Comparison of ENCODE assay signal across 9 mouse cellular contexts in genomic region chr15:80572291-80572690, GRCm38 (mm10). TPM values are rescaled to one million over a fixed set of nuclear protein-coding genes. Genes with fewer than 3 reads are reported as not detected.
DNase-seq lines count a peak whose midpoint lies in the region; ATAC-seq and TF ChIP-seq lines count a peak whose summit lies in the region.
"Had no signal": no experiment of that assay in that cellular context is flagged by ENCODE, and none has a peak within 500 bp of the region (broad histone marks: within the 10 kb centered on the region; RNA-seq: fewer than 3 reads in every experiment).

TSS of gene Grap2 (plus strand) at chr15:80572594.

- no peaks in the 10 kb centered on the region for H3K9me3 ChIP-seq in heart, embryonic 12.5 days (replicated peaks)
- no peaks in the 10 kb centered on the region for H3K9me3 ChIP-seq in intestine, postnatal 0 days (ENCODE audit: control insufficient read depth)

- no peak for ATAC-seq in heart, embryonic 12.5 days (ENCODE audit: insufficient number of reproducible peaks, low FRiP score)
- ATAC-seq in intestine, postnatal 0 days = no peak

- H3K27ac ChIP-seq in heart, embryonic 12.5 days (ENCODE audit: poor library complexity, severe bottlenecking) = no peak within 1 kb of the TSS
- peak within 1 kb of the TSS; percentile 99 for H3K27ac ChIP-seq in thymus, adult 2 months (ENCODE audit: control insufficient read depth, insufficient read depth, low read length)
- no peak within 1 kb of the TSS for H3K27ac ChIP-seq in intestine, postnatal 0 days (ENCODE audit: low read depth, low read length)

- no peak for TF ChIP-seq CTCF in thymus, adult 2 months (IDR thresholded peaks at IDR 0.05; ENCODE audit: borderline replicate concordance, control insufficient read depth, extremely low read depth, insufficient read depth, low read length, poor library complexity)
- TF ChIP-seq CTCF in intestine, postnatal 0 days (IDR thresholded peaks at IDR 0.05; ENCODE audit: low read depth) = no peak

- H3K4me2 ChIP-seq in heart, embryonic 12.5 days = no peak within 1 kb of the TSS
- H3K4me2 ChIP-seq in intestine, postnatal 0 days (replicated peaks; ENCODE audit: low read depth) = no peak within 1 kb of the TSS

- H3K27me3 ChIP-seq in heart, embryonic 12.5 days (replicated peaks) = peaks cover 73% of the 10 kb centered on the region
- no peaks in the 10 kb centered on the region for H3K27me3 ChIP-seq in thymus, adult 2 months (ENCODE audit: control insufficient read depth, insufficient read depth, low read length)
- H3K27me3 ChIP-seq in intestine, postnatal 0 days (replicated peaks; ENCODE audit: control insufficient read depth, insufficient read depth, low read length) = 0 out of 2 replicates have a peak, but pooled peaks cover 4% of the 10 kb centered on the region

- H3K36me3 ChIP-seq in heart, embryonic 12.5 days = no peaks in the 10 kb centered on the region
- peaks cover 13% of the 10 kb centered on the region for H3K36me3 ChIP-seq in thymus, adult 2 months (ENCODE audit: control insufficient read depth, insufficient read depth, low read length)
- no peaks in the 10 kb centered on the region for H3K36me3 ChIP-seq in intestine, postnatal 0 days (ENCODE audit: control insufficient read depth, insufficient read depth)

- H3K4me1 ChIP-seq in heart, embryonic 12.5 days (replicated peaks) = 0 out of 2 replicates have a peak, but pooled peaks cover 3% of the 10 kb centered on the region
- peaks cover 52% of the 10 kb centered on the region for H3K4me1 ChIP-seq in thymus, adult 2 months (replicated peaks; ENCODE audit: control insufficient read depth, insufficient read depth, low read length)
- H3K4me1 ChIP-seq in intestine, postnatal 0 days (replicated peaks; ENCODE audit: control insufficient read depth, insufficient read depth, low read length) = no peaks in the 10 kb centered on the region

- 39% methylated on average over 12 of the region's 12 CpGs for WGBS in heart, embryonic 12.5 days
- 2% methylated on average over 12 of the region's 12 CpGs for WGBS in thymus, adult 2 months
- WGBS in intestine, postnatal 0 days = 62% methylated on average over 12 of the region's 12 CpGs

- H3K4me3 ChIP-seq in heart, embryonic 12.5 days = no peak within 1 kb of the TSS
- H3K4me3 ChIP-seq in thymus, adult 2 months (ENCODE audit: control insufficient read depth, insufficient read depth, low read length) = peak within 1 kb of the TSS; percentile 89
- no peak within 1 kb of the TSS for H3K4me3 ChIP-seq in intestine, postnatal 0 days (ENCODE audit: low read depth, low read length)

- TF ChIP-seq POLR2A in thymus, adult 2 months (IDR thresholded peaks at IDR 0.05; ENCODE audit: control insufficient read depth, extremely low read depth, insufficient read depth, low read length, poor library complexity) = peak; percentile 92

- peak; percentile 14 for DNase-seq in adrenal gland, adult 2 months
- DNase-seq in adrenal gland, postnatal 10 days = no peak
- DNase-seq in lung, postnatal 4 days = peak; percentile 60 to 67
- DNase-seq in thymus, adult 2 months = peak; percentile 92
- no peak for DNase-seq in cerebellum, postnatal 10 days
- no peak for DNase-seq in right cerebral cortex, adult 18-20 months
- DNase-seq: midbrain, embryonic 14.5 days had no signal

- H3K9ac ChIP-seq in heart, embryonic 12.5 days = no peak within 1 kb of the TSS
- H3K9ac ChIP-seq in intestine, postnatal 0 days (ENCODE audit: low read depth, low read length) = no peak within 1 kb of the TSS

RNA-seq across cellular contexts. Expression of gene Grap2, which starts in this region (rescaled TPM):
- 1 to 10 TPM in 1 of 2 experiments, under 1 TPM in 1; 0.37 to 1.1 TPM for total RNA-seq in adrenal gland, adult 2 months (2021)
- polyA plus RNA-seq in adrenal gland, adult 2 months (2012; rRNA removed) = 0.29 and 1.2 TPM in 2 replicates
- total RNA-seq in adrenal gland, postnatal 10 days (2021) = 1 to 10 TPM; 2.9 to 5.1 TPM
- polyA plus RNA-seq in heart, embryonic 12.5 days (2016; fragmentation: Nextera tagmentation; extraction: Ambion mirVana) = 11.2 and 12.0 TPM in 2 replicates
- polyA plus RNA-seq in thymus, adult 2 months (2012; rRNA removed) = 139 and 162 TPM in 2 replicates
- 0.24 and 0.27 TPM in 2 replicates for polyA plus RNA-seq in intestine, postnatal 0 days (2015; fragmentation: Nextera tagmentation; extraction: Ambion mirVana)

Comparison
In these comparisons a context has a peak if more than half of its experiments do, and no peak if none do; other contexts are left out.
1. RNA of gene Grap2 (polyA plus RNA-seq): 139 to 162 TPM in thymus, adult 2 months; 11.2 to 12.0 TPM in heart, embryonic 12.5 days, 0.29 to 1.2 TPM in adrenal gland, adult 2 months and 0.24 to 0.27 TPM in intestine, postnatal 0 days; every median in the first group is over 10 times any median in the second.
2. DNase-seq: peak in adrenal gland, adult 2 months (single experiment), lung, postnatal 4 days (2 of 2) and thymus, adult 2 months (single experiment); none in adrenal gland, postnatal 10 days (single experiment), cerebellum, postnatal 10 days (0 of 2) and right cerebral cortex, adult 18-20 months (single experiment).